Mouse (Mus musculus) bone marrow, adult 2 months (tissue): ENCODE data around the gene Gm10282.

Experiments used
- CTCF ChIP-seq: fragments of 200-500 bp; IDR thresholded peaks from 2 replicates; pipeline ENCODE4 v1.5.1; 2011; ENCODE audit warnings: low read length, control low read depth; ENCODE audit not compliant: control insufficient read depth, insufficient read depth
- POLR2A ChIP-seq: fragments of 200-500 bp; IDR thresholded peaks from 2 replicates; pipeline ENCODE4 v1.6.1; 2011; ENCODE audit warnings: low read depth, mild to moderate bottlenecking, control low read depth, low read length, borderline replicate concordance; ENCODE audit not compliant: control insufficient read depth

GRCm38 (mm10) chr8:72321635-72322441 is 16.8 kb upstream of the Gm10282 start:
- TF ChIP-seq POLR2A (no peak), CTCF (no peak)
